Mouse (Mus musculus) stomach, embryonic 16.5 days (tissue): Measurements from ENCODE around the gene Pla2g5. TPM values are rescaled to one million over a fixed set of nuclear protein-coding genes. Genes with fewer than 3 reads are reported as not detected.

Experiments
- ATAC-seq: fragments of 200-750 bp; cut with Nextera tagmentation; 2 replicates; pipeline ENCODE4 v1.8.0; 2017; ENCODE audit warnings: moderate number of reproducible peaks, moderate TSS enrichment; ENCODE audit not compliant: insufficient read depth, low FRiP score
- H3K27ac ChIP-seq: fragments of 300-500 bp; sonication (generic); 2 replicates; pipeline ENCODE4 v1.5.1; 2014; ENCODE audit warnings: low read length
- H3K27me3 ChIP-seq: fragments of 300-500 bp; sonication (generic); 2 replicates; pipeline ENCODE4 v1.6.1; 2014; ENCODE audit warnings: low read length, control low read depth, mixed read lengths; ENCODE audit not compliant: control insufficient read depth, insufficient read depth
- H3K36me3 ChIP-seq: fragments of 300-500 bp; sonication (generic); 2 replicates; pipeline ENCODE4 v1.6.1; 2014; ENCODE audit warnings: low read length; ENCODE audit not compliant: control insufficient read depth, insufficient read depth
- H3K4me1 ChIP-seq: fragments of 300-500 bp; sonication (generic); 2 replicates; pipeline ENCODE4 v1.6.1; 2014; ENCODE audit warnings: low read length, control low read depth, mixed read lengths; ENCODE audit not compliant: control insufficient read depth, insufficient read depth
- H3K4me2 ChIP-seq: fragments of 300-500 bp; sonication (generic); 2 replicates; pipeline ENCODE4 v1.6.1; 2014; ENCODE audit warnings: low read depth, low read length, mixed read lengths
- H3K4me3 ChIP-seq: fragments of 300-500 bp; sonication (generic); replicated peaks from 2 replicates; pipeline ENCODE4 v1.5.1; 2014; ENCODE audit warnings: mild to moderate bottlenecking, low read length
- H3K9ac ChIP-seq: fragments of 300-500 bp; sonication (generic); 2 replicates; pipeline ENCODE4 v1.6.1; 2014; ENCODE audit warnings: low read length
- H3K9me3 ChIP-seq: fragments of 300-500 bp; sonication (generic); replicated peaks from 2 replicates; pipeline ENCODE4 v1.6.1; 2016; ENCODE audit warnings: low read length, control low read depth; ENCODE audit not compliant: control insufficient read depth
- WGBS: fragments of 180-500 bp; shearing (Covaris S2); extraction: QIAGEN DNeasy Blood & Tissue Kit; methylation state at CpG from one replicate; pipeline ENCODE4 v1.1.7; 2014; 5-methylcytosine and 5-hydroxymethylcytosine counted together
- polyA plus RNA-seq: library from polyadenylated mRNA; unstranded; fragments of >200 nt; fragmentation: Nextera tagmentation; extraction: Ambion mirVana; gene quantifications from 2 replicates; pipeline ENCODE4 v1.2.1, GENCODE M21; 2015

The Pla2g5 gene
- polyA plus RNA-seq, 1 experiment from 2014 or later: 0.37 TPM

DNA sequence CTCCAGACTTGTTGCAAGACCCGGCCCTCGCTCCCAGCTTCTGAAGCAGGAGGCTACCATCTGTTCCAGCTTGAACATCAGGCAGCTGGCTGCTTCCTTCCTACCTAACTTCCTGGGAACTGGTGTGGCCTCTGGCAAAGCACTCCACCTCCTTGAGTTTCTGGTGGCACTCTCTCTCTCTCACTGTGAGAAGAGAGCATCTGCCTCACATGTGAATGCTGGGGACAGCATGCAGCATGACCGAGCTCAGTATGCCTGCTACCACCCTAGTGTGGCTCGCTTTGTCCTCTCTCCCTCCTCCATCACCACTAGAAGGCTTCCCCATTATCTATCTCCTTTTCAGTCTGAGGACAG is 66.1 kb downstream of the Pla2g5 start:
- Histone ChIP-seq H3K9me3 (no peaks in the 10 kb centered on the region), H3K4me2 (no peak overlapping the region), H3K4me3 (no peak overlapping the region), H3K4me1 (peaks cover 14% of the 10 kb centered on the region), H3K27me3 (no peaks in the 10 kb centered on the region), H3K27ac (no peak overlapping the region), H3K36me3 (no peaks in the 10 kb centered on the region), H3K9ac (no peak overlapping the region)
- no peak for ATAC-seq
- 52% methylated on average over 4 of the region's 4 CpGs for WGBS

GRCm38 (mm10) chr4:138796513-138797216 is 66.6 kb downstream of the Pla2g5 start:
- no peaks in the 10 kb centered on the region for H3K27me3 ChIP-seq
- WGBS: 37% methylated on average over 6 of the region's 6 CpGs

GRCm38 (mm10) chr4:138794344-138794743 is 68.9 kb downstream of the Pla2g5 start:
- no peaks in the 10 kb centered on the region for H3K9me3 ChIP-seq
- WGBS: 94% methylated on average over 6 of the region's 6 CpGs
- H3K4me2 ChIP-seq: no peak overlapping the region
- no peaks in the 10 kb centered on the region for H3K36me3 ChIP-seq
- H3K27me3 ChIP-seq: no peaks in the 10 kb centered on the region
- peaks cover 6% of the 10 kb centered on the region; the same call in 1 of the 2 replicates for H3K4me1 ChIP-seq
- no peak overlapping the region for H3K27ac ChIP-seq
- ATAC-seq: no peak
- no peak overlapping the region for H3K9ac ChIP-seq
- no peak overlapping the region for H3K4me3 ChIP-seq

More at GRCm38 (mm10) chr4:138796513-138797216, 66.6 kb downstream of the Pla2g5 start:
- no peaks in the 10 kb centered on the region for H3K36me3 ChIP-seq
- H3K27ac ChIP-seq: no peak overlapping the region
- H3K4me3 ChIP-seq: no peak overlapping the region
- H3K4me1 ChIP-seq: peaks cover 16% of the 10 kb centered on the region
- H3K4me2 ChIP-seq: no peak overlapping the region
- no peaks in the 10 kb centered on the region for H3K9me3 ChIP-seq
- ATAC-seq: no peak
- no peak overlapping the region for H3K9ac ChIP-seq

- 44% methylated on average over 2 of the region's 2 CpGs for WGBS
- Histone ChIP-seq H3K27me3 (no peaks in the 10 kb centered on the region), H3K4me3 (no peak overlapping the region), H3K9ac (no peak overlapping the region), H3K27ac (no peak overlapping the region; the same call in 1 of the 2 replicates), H3K36me3 (no peaks in the 10 kb centered on the region), H3K4me2 (no peak overlapping the region), H3K9me3 (no peaks in the 10 kb centered on the region), H3K4me1 (peaks cover 6% of the 10 kb centered on the region; the same call in 1 of the 2 replicates)
- ATAC-seq: 0 out of 2 replicates have a peak, but pooled peaks have one; percentile 34
Observed at GRCm38 (mm10) chr4:138793276-138793675, 70.0 kb downstream of the Pla2g5 start.

DNA sequence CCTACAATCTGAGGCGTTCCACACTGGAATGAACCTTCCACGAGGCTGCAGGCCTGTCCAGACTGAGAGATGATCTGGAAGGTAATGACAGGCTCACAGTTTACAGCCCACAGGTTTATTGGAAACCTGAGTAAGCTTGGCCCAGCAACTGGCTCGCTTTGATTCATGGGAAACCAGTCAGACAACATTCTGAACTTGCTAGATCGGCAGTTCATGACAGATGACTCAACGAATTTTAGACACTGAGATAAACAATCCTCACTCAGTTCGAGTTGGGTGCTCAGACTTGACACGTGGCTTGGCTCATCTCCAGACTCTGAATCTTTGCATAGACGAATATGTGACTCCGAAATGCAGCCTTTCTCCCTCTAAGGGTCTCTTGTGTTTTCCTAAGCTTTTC is 70.7 kb downstream of the Pla2g5 start:
- Histone ChIP-seq H3K4me1 (peaks cover 6% of the 10 kb centered on the region; the same call in 1 of the 2 replicates), H3K9me3 (no peaks in the 10 kb centered on the region), H3K4me3 (no peak overlapping the region), H3K4me2 (no peak overlapping the region), H3K36me3 (no peaks in the 10 kb centered on the region), H3K27me3 (no peaks in the 10 kb centered on the region), H3K9ac (no peak overlapping the region; the same call in 1 of the 2 replicates), H3K27ac (peak overlapping the region; percentile 4; the same call in 1 of the 2 replicates)
- 13% methylated on average over 9 of the region's 9 CpGs for WGBS
- ATAC-seq: peak; percentile 63

DNA sequence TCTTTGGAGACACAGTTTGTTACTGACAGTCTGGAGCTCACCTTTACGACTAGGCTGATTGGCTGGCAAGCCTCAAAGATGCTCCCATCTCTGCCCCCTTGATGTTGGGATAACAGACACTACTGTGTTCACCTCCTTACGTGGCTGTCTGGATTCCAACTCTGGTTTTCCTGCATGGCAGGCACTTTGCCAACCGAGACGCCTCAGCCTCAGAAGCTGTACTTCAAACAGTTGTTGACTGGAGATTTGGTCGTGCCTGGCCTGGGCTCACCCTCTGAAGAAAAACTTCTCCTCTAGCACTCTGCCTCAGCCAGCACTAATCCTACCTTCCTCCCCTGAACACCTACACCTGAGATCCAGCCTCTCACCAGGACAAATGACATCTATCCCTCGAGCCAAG is 71.8 kb downstream of the Pla2g5 start:
- Histone ChIP-seq H3K9ac (no peak overlapping the region), H3K27me3 (no peaks in the 10 kb centered on the region), H3K9me3 (no peaks in the 10 kb centered on the region), H3K4me1 (peaks cover 6% of the 10 kb centered on the region; the same call in 1 of the 2 replicates), H3K27ac (no peak overlapping the region), H3K4me2 (no peak overlapping the region), H3K4me3 (no peak overlapping the region), H3K36me3 (no peaks in the 10 kb centered on the region)
- no peak for ATAC-seq
- WGBS: 62% methylated on average over 6 of the region's 6 CpGs

GRCm38 (mm10) chr4:138788381-138788780 is 74.9 kb downstream of the Pla2g5 start:
- Histone ChIP-seq H3K36me3 (no peaks in the 10 kb centered on the region), H3K9ac (no peak overlapping the region), H3K27me3 (no peaks in the 10 kb centered on the region), H3K9me3 (no peaks in the 10 kb centered on the region), H3K4me1 (peaks cover 6% of the 10 kb centered on the region; the same call in 1 of the 2 replicates), H3K4me3 (no peak overlapping the region), H3K27ac (no peak overlapping the region), H3K4me2 (no peak overlapping the region)
- whole genome bisulfite sequencing: 60% methylated on average over 4 of the region's 4 CpGs
- ATAC-seq: no peak

- Histone ChIP-seq H3K4me3 (no peak overlapping the region), H3K9ac (no peak overlapping the region), H3K27me3 (no peaks in the 10 kb centered on the region), H3K4me2 (no peak overlapping the region), H3K4me1 (no peaks in the 10 kb centered on the region), H3K27ac (no peak overlapping the region), H3K9me3 (no peaks in the 10 kb centered on the region), H3K36me3 (no peaks in the 10 kb centered on the region)
- WGBS: 42% methylated on average over 4 of the region's 4 CpGs
- no peak for ATAC-seq
Observed at GRCm38 (mm10) chr4:138786141-138786540, 77.1 kb downstream of the Pla2g5 start.

- H3K4me1 ChIP-seq: no peaks in the 10 kb centered on the region
- no peak overlapping the region for H3K9ac ChIP-seq
- H3K36me3 ChIP-seq: no peaks in the 10 kb centered on the region
- no peak overlapping the region for H3K4me2 ChIP-seq
- ATAC-seq: no peak
- H3K9me3 ChIP-seq: no peaks in the 10 kb centered on the region
- WGBS: 59% methylated on average over 4 of the region's 4 CpGs
- H3K27me3 ChIP-seq: no peaks in the 10 kb centered on the region
- H3K4me3 ChIP-seq: no peak overlapping the region
- no peak overlapping the region for H3K27ac ChIP-seq
Observed at GRCm38 (mm10) chr4:138785721-138786120, 77.6 kb downstream of the Pla2g5 start.
